Mouse (Mus musculus) erythroid progenitor cell, adult 5-6 weeks (primary cell): Measurements from ENCODE around the gene Mpp5. TPM values are rescaled to one million over a fixed set of nuclear protein-coding genes. Genes with fewer than 3 reads are reported as not detected.
A peak's percentile ranks its signal among the peaks of the same experiment; 100 is the strongest.

Source experiments
- ATAC-seq: replicated peaks from 2 replicates; pipeline ENCODE4 v1.8.0; 2016; ENCODE audit warnings: moderate number of reproducible peaks, mild to moderate bottlenecking, moderate TSS enrichment, inconsistent platforms; ENCODE audit not compliant: poor library complexity, low FRiP score, severe bottlenecking
- total RNA-seq, 2 experiments: library from RNA; stranded (forward) in 1 of 2; stranded (reverse) in 1 of 2; fragments of 150-400 nt in 1 of 2; fragments of 186-747, 209-891 nt in 1 of 2; gene quantifications; 2 replicates each; pipeline versions ENCODE4 v1.2.3 to v1.2.4; 2015 to 2017; ENCODE audit warnings: low replicate concordance in 2 of 2

Gene Mpp5
- total RNA-seq, 2 experiments from 2014 or later: 9.6 to 26.8 TPM

GRCm38 (mm10) chr12:78834496-78834895 is 85.8 kb downstream of the Mpp5 start:
- ATAC-seq: no peak

- no peak for ATAC-seq
These were observed 91.2 kb downstream of the Mpp5 start for GRCm38 (mm10) chr12:78839906-78840305.

- ATAC-seq: no peak
These were observed 93.7 kb downstream of the Mpp5 start for GRCm38 (mm10) chr12:78842429-78842828.

- no peak for ATAC-seq
These were observed 99.5 kb downstream of the Mpp5 start for GRCm38 (mm10) chr12:78848246-78848645.

GRCm38 (mm10) chr12:78860921-78861495 is 112.3 kb downstream of the Mpp5 start:
- ATAC-seq: peak; percentile 17

GRCm38 (mm10) chr12:78861496-78862253 is 113.0 kb downstream of the Mpp5 start, which contains the start of the genes Atp6v1d and Eif2s1:
Gene Atp6v1d (minus strand): TSS chr12:78861638.
Gene Eif2s1 (plus strand): TSS chr12:78861819.
- ATAC-seq: peak; percentile 87

GRCm38 (mm10) chr12:78862254-78862730 is 113.6 kb downstream of the Mpp5 start:
- ATAC-seq: peak; percentile 53

GRCm38 (mm10) chr12:78865434-78865833 is 116.7 kb downstream of the Mpp5 start:
- ATAC-seq: no peak

- no peak for ATAC-seq
These were observed 119.4 kb downstream of the Mpp5 start for GRCm38 (mm10) chr12:78868115-78868514.

- ATAC-seq: no peak
These were observed 125.9 kb downstream of the Mpp5 start for GRCm38 (mm10) chr12:78874581-78874980.

- no peak for ATAC-seq
These were observed 141.4 kb downstream of the Mpp5 start for GRCm38 (mm10) chr12:78890062-78890461.

Other genes starting within 250 kb of the Mpp5 start
- not detected in 2 replicates for gene Fam71d, start 57.4 kb upstream of the Mpp5 start, total RNA-seq (2015; ENCODE audit: low replicate concordance)
- 1.8 TPM in 1 of 2 replicates, not detected in the other for gene Fam71d, start 57.4 kb upstream of the Mpp5 start, total RNA-seq (2017; ENCODE audit: low replicate concordance)
- 70.6 and 96.0 TPM in 2 replicates for gene Atp6v1d, start 112.7 kb downstream of the Mpp5 start, total RNA-seq (2015; ENCODE audit: low replicate concordance)
- 63.5 and 94.6 TPM in 2 replicates for gene Atp6v1d, start 112.7 kb downstream of the Mpp5 start, total RNA-seq (2017; ENCODE audit: low replicate concordance)
- 28.5 and 66.7 TPM in 2 replicates for gene Eif2s1, start 112.9 kb downstream of the Mpp5 start, total RNA-seq (2015; ENCODE audit: low replicate concordance)
- gene Eif2s1, start 112.9 kb downstream of the Mpp5 start, total RNA-seq (2017; ENCODE audit: low replicate concordance): 34.2 and 35.0 TPM in 2 replicates
- 46.5 and 60.9 TPM in 2 replicates for gene Plek2, start 158.1 kb downstream of the Mpp5 start, total RNA-seq (2015; ENCODE audit: low replicate concordance)
- gene Plek2, start 158.1 kb downstream of the Mpp5 start, total RNA-seq (2017; ENCODE audit: low replicate concordance): 28.4 and 37.2 TPM in 2 replicates